Mouse (Mus musculus): ENCODE measurements around the gene Insc. TPM values are rescaled to one million over a fixed set of nuclear protein-coding genes. Genes with fewer than 3 reads are reported as not detected.
A peak's percentile ranks its signal among the peaks of the same experiment; 100 is the strongest.

Insc gene
- total RNA-seq, 4 experiments from 2014 or later, result 0.81 to 2.5 (median 1.3) TPM

DNA sequence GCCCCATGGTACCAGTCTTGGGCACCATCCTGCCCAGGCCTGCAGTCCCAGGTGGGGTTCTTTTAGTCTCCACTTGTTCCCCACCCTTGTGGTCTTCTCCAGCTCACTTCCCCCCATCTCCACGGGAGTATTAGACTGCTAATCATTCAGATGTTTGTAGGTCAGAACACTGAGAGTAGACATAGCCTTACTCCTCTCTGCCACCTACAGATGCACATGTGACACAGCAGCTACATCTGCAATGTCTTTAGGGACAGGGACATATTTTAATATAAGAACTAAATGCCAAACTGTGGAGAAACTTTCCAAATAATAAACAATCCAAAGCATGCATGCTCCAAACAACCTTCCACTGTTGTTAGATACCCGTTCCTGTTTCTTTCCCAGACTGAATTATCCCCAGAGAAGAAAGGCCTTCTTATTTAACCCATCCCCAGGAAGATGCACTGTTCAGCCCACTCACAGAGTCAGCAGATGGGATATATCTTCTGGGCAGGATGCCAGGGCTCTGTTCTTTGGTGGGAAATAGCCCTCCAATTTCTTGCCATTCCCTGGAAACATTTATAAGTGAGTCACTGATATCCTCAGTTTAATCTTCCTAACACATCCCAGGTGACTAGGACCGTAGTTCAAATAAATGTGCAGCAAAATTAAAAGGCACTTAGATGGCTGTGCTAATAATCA lies 88.9 kb downstream of the Insc start:
- DNase-seq, result no peak

DNA sequence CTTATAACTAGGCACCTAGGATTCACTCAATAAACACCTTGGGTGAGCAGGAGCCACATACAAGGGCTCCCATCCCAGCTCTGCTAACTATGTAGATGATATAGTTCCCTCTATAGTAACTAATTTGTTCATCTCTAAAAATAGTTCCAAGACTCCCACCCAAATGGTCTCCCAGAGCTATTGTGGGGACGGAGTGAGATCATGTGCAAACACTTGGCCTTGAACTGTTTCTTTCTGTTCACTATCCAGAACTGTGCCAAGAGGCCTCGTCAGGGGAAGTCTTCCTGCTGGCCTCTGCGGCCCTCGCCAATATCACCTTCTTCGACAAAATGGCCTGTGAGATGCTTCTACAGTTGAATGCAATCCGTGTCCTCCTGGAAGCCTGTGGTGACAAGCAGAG lies 91.0 kb downstream of the Insc start:
- no peak for DNase-seq

DNA sequence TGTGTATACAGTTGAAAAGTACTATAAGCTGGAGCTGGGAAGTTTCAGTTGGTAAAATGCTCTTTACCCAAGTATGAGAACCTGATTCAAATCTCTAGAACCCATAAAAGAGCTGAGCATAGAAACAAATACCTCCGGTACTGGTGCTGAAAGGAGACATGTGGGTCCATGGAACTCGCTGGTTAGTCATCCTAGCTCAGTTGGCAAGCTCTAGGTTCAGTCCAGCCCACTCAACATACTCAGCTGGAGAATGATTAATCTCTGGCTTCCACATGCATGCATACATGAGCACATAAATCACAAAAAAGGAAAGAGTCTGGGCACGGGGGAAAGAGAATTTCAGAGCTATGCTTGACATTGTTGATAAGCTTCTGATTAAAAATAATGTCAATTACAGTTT lies 93.8 kb downstream of the Insc start:
- DNase-seq, result no peak

DNA sequence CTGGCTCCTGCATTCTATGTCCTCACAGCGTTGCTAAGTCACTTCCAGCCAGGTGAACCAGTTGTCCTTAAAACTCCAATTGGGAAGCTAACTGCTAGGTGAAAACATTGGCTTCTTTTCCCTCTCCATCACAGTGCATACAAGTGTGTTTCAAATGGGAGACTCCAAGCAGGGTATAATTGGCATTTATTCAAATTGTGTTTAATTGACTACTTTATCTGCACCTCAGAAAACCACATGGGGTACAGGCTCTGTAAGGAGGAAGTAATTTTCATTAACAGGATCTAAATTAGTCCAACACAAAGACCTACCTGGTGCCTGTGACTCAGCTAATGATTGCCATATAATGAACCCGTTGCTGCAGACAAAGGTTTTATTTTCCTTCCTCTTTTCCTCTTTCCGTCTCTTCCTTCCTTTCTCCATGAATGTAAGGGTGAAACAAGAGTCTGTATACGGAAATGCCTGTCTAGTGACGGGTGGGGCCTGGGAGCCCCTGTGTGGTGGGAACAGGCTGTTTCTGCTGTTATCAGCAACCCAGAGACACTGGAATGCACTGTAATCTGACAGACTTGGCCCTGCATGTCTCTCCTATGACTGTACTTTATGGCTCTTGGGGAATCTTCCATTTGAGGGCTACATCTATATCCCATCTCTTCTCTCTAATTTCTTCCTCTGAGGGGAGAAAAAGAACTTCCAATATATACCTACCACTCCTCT lies 96.7 kb downstream of the Insc start:
- no peak for DNase-seq

DNA sequence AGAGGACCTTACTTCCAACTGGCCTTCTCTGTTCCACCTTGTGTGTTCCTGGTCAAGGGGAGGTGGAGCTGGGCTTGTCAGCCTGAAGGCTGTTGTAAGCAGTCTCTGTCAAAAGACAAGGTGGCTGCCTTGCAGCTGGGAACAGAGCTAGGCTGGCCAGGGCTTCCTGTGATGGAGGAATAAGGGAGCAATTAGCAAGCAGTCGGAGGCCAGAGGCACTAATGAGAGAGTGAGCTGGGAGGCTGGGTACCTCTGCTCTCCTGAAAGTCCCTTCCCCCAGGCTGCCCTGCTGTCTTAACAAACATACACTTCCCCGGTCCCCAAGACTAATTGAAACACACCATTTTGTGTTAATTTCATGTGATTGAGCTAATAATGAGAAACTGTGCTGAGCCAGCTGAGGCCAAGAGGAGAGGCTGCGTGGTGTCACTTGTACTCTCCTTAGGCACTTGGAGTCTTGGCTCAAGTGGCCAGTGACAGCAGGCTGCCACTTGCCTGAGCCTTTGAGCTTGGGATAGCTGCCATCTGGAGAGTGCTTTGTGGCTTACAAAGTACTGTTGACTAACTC lies 99.2 kb downstream of the Insc start:
- no peak for DNase-seq

DNA sequence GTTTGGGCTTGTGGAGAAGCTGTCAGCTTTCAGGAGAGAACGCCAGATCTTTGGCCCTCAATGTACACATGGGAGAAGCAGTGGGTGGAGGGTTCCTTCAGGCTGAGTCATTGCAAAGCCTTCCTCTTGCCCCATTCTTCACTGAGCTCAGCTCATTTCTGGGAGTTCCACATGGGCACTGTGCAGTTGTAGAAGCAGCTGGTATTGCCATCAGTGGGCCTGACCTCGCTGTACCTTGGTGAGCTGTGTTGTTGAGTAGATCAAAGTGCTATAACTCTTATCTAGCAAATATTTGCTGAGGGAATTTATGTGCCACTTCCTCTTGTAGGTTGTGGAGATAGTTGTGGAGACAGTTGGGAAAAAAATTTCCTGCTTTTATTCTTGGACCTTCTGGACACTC lies 103.7 kb downstream of the Insc start:
- no peak for DNase-seq

DNA sequence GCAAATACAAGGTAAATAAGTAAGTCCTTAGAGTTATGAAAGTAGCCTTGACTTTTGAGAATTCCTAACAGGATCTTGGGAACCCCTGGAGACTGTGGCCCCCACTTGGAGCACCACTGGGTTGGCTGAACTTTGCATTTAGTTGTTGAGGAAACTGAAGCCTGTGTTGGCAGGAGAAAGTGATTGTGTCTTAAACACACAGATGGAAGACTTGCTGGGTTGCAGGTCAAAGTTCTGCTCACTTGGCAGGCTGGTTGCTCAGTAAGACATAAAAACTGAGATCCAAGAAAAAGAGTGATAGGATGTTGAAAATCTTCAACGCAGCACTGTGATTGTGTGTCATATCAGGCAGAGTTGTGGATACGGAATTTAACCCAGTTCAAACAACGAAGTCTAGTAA lies 108.9 kb downstream of the Insc start:
- no peak for DNase-seq

DNA sequence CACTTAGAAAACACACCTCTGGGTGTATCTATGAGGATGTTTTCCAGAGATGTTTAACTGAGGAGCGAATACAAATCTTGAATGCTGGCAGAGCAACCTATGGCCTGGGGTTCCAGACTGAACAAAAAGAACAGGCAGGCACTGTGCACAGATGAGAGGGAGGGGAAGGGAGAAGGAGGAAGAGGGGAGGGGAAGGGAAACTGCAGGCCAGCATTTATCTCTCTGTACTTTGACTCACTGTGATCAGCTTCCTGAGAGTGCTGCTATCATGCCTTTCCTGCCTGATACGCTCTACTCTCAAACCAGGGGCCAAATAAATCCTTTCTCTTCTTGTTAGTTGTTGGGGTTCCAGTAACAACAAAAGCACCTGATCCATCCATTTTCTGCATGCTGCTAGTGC lies 110.7 kb downstream of the Insc start:
- no peak for DNase-seq

DNA sequence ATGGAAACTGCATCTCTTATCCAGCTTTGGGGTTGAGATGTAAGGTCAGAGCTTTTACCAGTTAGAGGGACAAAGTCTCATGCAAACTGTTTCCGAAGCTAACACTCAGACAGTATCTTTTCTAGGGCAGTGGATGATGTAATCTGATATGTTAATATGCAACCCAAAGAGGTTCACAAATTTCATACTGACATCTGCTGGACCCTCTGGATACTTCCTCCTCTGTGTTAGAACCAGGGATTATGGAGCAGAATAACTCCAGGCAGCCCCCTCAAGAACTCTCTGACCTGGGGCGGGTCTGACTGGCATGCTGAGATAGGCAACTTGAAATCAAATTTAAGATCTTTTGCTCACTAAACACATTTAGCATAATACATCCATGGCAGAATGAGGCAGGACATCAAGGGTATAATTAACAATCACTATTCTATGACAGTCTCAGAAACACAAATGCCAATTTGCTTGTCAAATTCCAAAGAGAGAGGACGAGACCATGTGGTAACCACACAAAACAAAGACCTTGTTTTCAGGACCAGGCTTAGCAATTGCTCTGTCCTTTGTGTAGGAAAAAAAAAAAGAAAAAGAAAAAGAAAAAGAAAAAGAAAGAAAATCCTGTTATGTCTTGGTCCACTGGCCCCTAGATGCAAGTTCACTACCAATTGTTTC lies 117.5 kb downstream of the Insc start:
- no peak for DNase-seq

DNA sequence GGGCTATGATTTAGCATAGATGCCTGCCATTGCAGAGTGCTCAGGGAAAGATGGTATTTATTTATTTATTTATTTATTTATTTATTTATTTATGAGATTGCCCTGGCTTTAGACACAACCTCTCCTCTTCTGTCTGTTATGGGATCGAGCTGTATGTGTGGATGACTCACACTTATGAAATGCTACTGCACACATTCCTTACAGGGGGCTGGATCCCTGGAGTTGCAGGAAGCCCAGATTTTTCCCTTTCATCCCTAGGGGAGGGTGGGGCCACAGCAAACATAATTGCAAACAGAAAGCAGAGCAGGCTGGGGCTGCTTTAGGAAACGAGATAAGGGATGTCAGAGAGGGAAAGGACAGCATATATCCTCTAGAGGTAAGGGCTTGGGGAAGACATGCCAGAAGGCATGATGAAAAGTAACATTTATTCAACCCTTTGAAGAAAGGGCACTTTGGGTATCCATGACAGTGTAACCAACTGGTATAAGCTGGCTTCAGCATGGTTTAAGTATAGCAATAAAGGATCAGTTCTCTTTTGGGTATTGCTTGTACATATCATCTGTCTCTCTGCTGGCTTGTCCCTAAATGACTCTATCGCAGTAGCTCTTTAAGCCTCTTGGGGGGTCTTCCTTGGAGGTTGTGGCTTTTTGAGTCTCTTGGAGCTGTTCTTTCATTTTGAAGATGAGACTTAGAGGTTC lies 130.0 kb downstream of the Insc start:
- DNase-seq, result no peak

DNA sequence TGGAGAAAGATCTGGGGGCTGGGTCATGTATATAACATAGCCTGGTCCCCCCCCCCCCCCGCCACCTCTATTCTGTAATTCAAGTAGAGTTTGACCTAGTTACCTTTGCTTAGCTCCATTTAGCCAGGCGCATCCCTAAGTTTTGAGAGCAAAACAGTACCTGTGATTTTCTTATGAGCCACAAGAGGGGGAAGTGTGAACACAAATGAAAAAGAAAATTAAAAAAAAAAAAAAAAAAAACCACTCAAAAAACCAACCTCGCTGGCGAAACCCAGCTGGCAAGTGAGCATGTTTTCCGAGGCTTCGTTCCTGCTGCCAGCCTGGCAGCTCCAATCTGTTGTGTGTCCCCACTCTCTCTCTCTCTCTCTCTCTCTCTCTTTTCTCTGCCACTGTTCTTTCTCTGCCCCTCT lies 130.5 kb downstream of the Insc start:
- peak; percentile 2 for DNase-seq

DNA sequence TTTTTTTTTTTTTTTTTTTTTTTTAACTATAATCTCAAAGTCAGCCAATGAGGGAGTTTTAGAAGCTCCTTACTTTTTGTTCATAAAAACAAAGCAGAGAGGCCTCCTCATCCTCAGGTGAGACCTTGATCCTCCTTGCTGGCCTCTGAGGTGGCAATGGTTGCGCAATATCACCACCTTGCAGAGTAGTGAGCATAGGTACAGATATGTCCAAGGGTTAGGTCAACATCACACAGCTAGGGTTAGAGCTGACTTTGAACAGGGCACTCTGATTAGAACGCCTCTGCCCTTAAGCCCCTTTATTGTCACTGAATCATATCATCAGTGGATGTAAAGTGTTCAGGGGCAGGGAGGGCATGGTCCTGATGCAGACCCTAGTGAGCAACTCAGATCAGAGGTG lies 131.1 kb downstream of the Insc start:
- no peak for DNase-seq

DNA sequence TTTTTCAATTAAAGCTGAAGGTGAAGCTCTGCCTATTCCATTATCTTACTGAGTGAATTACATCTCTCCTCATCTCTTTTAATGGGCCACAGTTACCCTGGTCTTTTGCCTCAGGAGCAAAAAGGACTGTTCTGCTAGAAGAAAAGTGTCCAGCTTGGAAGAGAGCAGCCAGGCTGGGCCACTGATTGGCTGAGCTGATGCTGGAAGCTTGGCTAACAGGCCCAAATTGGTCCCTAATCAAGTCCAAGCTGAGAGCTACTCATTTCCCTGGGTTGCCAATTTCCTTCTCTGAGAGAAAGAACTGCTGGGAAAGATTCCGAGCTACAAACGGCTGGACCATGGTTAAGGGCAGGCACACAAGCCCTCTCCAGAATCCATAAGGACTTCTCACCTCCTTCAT lies 140.1 kb downstream of the Insc start:
- DNase-seq, result no peak

DNA sequence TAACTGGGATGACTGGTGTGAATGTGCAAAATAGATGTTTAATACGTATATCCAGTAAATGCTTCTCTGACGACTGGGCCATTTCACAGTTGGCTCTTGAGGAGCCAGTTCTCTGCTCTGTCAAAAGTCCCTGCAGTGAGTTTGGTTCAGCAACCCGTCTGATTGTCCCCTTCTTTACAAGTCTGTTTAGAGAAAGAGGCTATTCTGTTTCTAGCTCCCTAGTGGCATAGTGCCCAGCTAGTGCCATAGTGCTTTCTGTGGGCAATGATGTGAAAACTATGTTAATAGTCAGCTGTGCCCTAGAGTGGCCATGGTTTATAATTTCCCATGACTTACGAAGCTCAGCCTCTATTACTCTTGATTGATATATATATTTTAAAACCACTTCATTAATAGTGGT lies 143.4 kb downstream of the Insc start:
- no peak for DNase-seq

DNA sequence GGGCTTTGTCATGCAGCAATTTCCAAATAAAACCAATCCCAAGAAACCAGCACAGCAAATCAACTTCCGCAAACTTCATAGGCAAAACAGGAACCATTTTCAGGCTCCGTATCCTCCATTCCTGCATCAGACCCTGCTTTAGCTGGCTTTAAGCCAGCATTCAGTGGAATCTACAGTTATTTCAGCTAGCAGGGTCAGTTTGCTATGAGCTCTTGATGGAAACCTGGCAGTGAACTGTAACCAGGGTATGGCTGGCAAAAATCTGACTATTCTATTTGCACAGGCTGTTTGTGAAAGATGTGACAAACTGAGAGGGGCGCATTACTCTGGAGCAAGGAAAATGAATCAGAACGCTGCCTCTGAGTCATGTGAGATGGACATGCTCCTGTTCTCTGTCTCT lies 146.7 kb downstream of the Insc start:
- no peak for DNase-seq

DNA sequence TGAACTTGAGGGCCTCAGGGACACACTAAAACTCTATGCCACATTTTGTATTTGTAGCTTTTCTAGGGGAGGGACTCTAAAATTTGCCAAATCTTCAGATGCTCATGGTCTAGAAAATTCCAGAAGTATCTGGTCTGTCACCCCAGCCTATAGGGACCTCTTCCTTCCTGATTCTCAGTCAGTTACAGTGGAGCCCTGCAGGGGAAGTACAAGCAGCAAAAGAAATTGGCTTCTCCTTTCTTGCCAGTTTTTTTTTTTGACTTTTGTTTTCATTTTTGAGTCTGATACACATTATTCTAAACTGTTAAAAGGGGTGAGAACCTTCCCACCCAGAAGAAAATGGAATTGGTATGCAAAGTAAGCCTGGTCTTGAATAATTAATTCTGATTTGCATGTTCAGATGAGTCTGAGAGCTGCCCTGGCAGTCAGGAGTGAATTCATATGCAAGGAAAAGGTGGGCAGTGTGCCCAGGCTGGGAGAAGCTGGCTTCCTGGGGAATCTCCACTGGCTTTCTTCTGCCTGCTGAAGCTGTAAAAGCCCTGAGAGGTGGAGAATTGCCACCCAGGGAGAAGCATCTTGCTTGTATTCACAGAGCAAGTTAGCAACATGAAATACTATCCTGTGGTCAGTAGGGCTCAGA lies 149.2 kb downstream of the Insc start:
- no peak for DNase-seq

DNA sequence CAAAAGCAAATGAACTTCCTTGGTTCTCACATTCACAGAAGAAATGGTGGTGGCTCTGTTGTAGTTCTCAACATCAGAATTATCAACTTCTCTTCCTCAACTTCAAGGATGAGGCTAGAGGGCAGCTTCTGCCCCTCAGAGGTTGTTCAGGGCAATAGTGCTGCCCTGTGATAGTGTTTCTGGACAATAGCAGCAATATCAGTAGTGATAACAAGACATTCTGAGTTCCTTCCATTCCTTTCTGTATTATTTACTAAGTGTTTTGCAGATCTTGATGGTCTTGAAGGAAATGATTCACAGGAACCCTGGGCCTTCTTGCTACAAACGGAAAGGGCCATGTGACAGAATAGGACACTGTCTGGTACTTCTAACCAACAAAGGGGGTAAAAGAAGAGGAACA lies 150.4 kb downstream of the Insc start:
- no peak for DNase-seq

DNA sequence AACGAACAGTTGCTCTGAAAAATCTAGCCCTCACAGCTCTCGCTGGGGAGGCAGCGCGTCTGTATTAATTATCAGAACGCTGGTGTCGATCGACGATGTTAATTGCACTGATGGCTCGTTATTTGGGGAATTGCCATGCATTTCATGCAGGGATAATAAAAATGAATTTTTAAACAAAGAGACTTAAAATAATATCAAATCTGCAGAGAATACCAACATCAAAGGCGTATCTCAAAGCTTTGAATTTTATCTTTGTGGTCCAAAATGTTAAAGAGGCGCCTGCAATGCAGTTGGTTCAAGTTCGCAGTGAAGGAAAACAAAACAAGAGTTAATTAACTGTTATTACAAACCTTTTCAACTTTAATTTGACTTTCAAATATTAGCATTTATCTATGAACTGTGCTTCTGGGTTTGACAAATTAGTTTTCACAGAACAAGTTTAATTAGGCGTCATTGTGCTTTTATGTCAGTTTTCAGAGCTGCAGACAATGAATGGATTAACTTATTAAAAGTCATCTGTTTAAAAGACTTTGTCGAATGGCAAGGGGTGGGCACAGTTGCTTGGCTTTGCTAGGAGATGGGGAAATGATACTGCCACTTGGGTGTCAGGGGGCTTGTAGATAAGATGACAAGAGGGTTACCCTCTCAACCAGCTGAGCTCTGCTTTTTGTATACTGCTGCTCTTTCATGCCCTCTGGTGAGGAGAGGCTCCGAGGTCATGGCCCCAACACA lies 153.6 kb downstream of the Insc start:
- DNase-seq, result no peak

Measured in adrenal gland, adult 8-10 months (tissue).